Mouse (Mus musculus): ENCODE data around the gene Podn.
"Not testable (repeated sequence)": the region's sequence is repeated elsewhere in the genome, so short reads cannot be mapped to it uniquely, and the experiment has no call there.

Podn gene

GRCm38 (mm10) chr4:108079191-108079590 is 17.1 kb downstream of the Podn start:
- DNase-seq (ENCODE audit: low spot score in 2 of 2) = not testable (repeated sequence)

- DNase-seq (ENCODE audit: low spot score in 2 of 2) = no peak
These were observed 18.9 kb downstream of the Podn start for GRCm38 (mm10) chr4:108077224-108077955.

GRCm38 (mm10) chr4:108074204-108074823 is 21.9 kb downstream of the Podn start:
- no peak for DNase-seq (ENCODE audit: low spot score in 2 of 2)

- DNase-seq (ENCODE audit: low spot score in 2 of 2) = no peak
These were observed 24.2 kb downstream of the Podn start for GRCm38 (mm10) chr4:108072086-108072485.

- DNase-seq (ENCODE audit: low spot score in 2 of 2) = peak; percentile 90 to 94
These were observed 24.9 kb downstream of the Podn start for GRCm38 (mm10) chr4:108071235-108071901.

- DNase-seq (ENCODE audit: low spot score in 2 of 2) = no peak
These were observed 25.5 kb downstream of the Podn start for GRCm38 (mm10) chr4:108070723-108071122.

GRCm38 (mm10) chr4:108070286-108070685 is 26.0 kb downstream of the Podn start:
- DNase-seq (ENCODE audit: low spot score in 2 of 2) = no peak

GRCm38 (mm10) chr4:108068081-108068480 is 28.2 kb downstream of the Podn start:
- DNase-seq (ENCODE audit: low spot score in 2 of 2) = no peak

GRCm38 (mm10) chr4:108067261-108067660 is 29.0 kb downstream of the Podn start:
- DNase-seq (ENCODE audit: low spot score in 2 of 2) = no peak

GRCm38 (mm10) chr4:108066569-108066968 is 29.7 kb downstream of the Podn start:
- DNase-seq (ENCODE audit: low spot score in 2 of 2) = no peak

GRCm38 (mm10) chr4:108065176-108065844 is 30.9 kb downstream of the Podn start:
- no peak for DNase-seq (ENCODE audit: low spot score in 2 of 2)

- DNase-seq (ENCODE audit: low spot score in 2 of 2) = no peak
These were observed 32.6 kb downstream of the Podn start for GRCm38 (mm10) chr4:108063616-108064015.

GRCm38 (mm10) chr4:108062524-108062923 is 33.7 kb downstream of the Podn start:
- no peak for DNase-seq (ENCODE audit: low spot score in 2 of 2)

GRCm38 (mm10) chr4:108060774-108061173 is 35.5 kb downstream of the Podn start:
- no peak for DNase-seq (ENCODE audit: low spot score in 2 of 2)

- peak in 1 of 2 experiments; percentile 44 for DNase-seq (ENCODE audit: low spot score in 2 of 2)
These were observed 36.5 kb downstream of the Podn start for GRCm38 (mm10) chr4:108059601-108060379.

GRCm38 (mm10) chr4:108058166-108058565 is 38.1 kb downstream of the Podn start:
- peak; percentile 34 to 60 for DNase-seq (ENCODE audit: low spot score in 2 of 2)

- DNase-seq (ENCODE audit: low spot score in 2 of 2) = peak in 1 of 2 experiments; percentile 48
These were observed 39.0 kb downstream of the Podn start for GRCm38 (mm10) chr4:108057247-108057646.

GRCm38 (mm10) chr4:108055873-108056272 is 40.4 kb downstream of the Podn start:
- no peak for DNase-seq (ENCODE audit: low spot score in 2 of 2)

- DNase-seq (ENCODE audit: low spot score in 2 of 2) = no peak
These were observed 43.6 kb downstream of the Podn start for GRCm38 (mm10) chr4:108052673-108053072.

- DNase-seq (ENCODE audit: low spot score in 2 of 2) = peak in 1 of 2 experiments; percentile 23
These were observed 44.5 kb downstream of the Podn start for GRCm38 (mm10) chr4:108051687-108052274.

GRCm38 (mm10) chr4:108046136-108046535 is 50.1 kb downstream of the Podn start:
- no peak for DNase-seq (ENCODE audit: low spot score in 2 of 2)
